27 mouse cellular contexts compared by ENCODE assay signal in genomic region chr4:74287851-74288250, GRCm38 (mm10).
"Had no signal": no experiment of that assay in that cellular context is flagged by ENCODE, and none has a peak within 500 bp of the region (broad histone marks: within the 10 kb centered on the region; RNA-seq: fewer than 3 reads in every experiment).

No protein-coding gene starts in this region.

- H3K9me3 ChIP-seq: heart, embryonic 12.5 days; hindbrain, embryonic 10.5 days; hindbrain, embryonic 12.5 days; kidney, embryonic 15.5 days; limb, embryonic 12.5 days; liver, embryonic 13.5 days; liver, embryonic 15.5 days had no signal

- DNase-seq: gastrocnemius, postnatal 14 days; gastrocnemius, postnatal 36 days; heart, adult 11 months; heart, adult 2 months; heart, postnatal 10 days; heart, postnatal 4 days; kidney, adult 11 months; kidney, adult 2 months; kidney, adult 9 months; kidney, postnatal 14 days; kidney, postnatal 36 days; layer of hippocampus, postnatal 36 days; left cerebral cortex, postnatal 4 days; liver; liver, embryonic 13.5 days; liver, postnatal 0 days had no signal

- H3K4me1 ChIP-seq: heart, embryonic 12.5 days; hindbrain, embryonic 10.5 days; hindbrain, embryonic 12.5 days; kidney, embryonic 15.5 days; limb, embryonic 12.5 days; liver, embryonic 13.5 days; liver, embryonic 15.5 days had no signal

- H3K4me3 ChIP-seq: heart, adult 2 months; heart, embryonic 12.5 days; hindbrain, embryonic 10.5 days; hindbrain, embryonic 12.5 days; kidney, embryonic 15.5 days; layer of hippocampus, adult 2 months; limb, embryonic 12.5 days; liver, embryonic 13.5 days; liver, embryonic 15.5 days had no signal

- H3K27ac ChIP-seq: heart, adult 2 months; hindbrain, embryonic 10.5 days; hindbrain, embryonic 12.5 days; hindbrain, embryonic 14.5 days; kidney, embryonic 15.5 days; kidney, postnatal 0 days; layer of hippocampus, adult 2 months; limb, embryonic 12.5 days; liver, embryonic 13.5 days; liver, embryonic 15.5 days had no signal

- H3K36me3 ChIP-seq: liver, embryonic 13.5 days; liver, embryonic 15.5 days had no signal

- ATAC-seq: hindbrain, embryonic 16.5 days; inflammation-experienced regulatory T-cells, adult 6 months; liver, postnatal 0 days had no signal

- H3K4me2 ChIP-seq: heart, embryonic 12.5 days; hindbrain, embryonic 12.5 days; hindbrain, embryonic 14.5 days; kidney, embryonic 15.5 days; limb, embryonic 12.5 days; liver, embryonic 13.5 days; liver, embryonic 15.5 days had no signal

- H3K9ac ChIP-seq: heart, embryonic 12.5 days; hindbrain, embryonic 12.5 days; hindbrain, embryonic 14.5 days; kidney, embryonic 15.5 days; limb, embryonic 12.5 days; liver, embryonic 13.5 days; liver, embryonic 15.5 days; liver, postnatal 0 days had no signal

- H3K27me3 ChIP-seq: heart, embryonic 12.5 days; hindbrain, embryonic 12.5 days; kidney, embryonic 15.5 days; limb, embryonic 12.5 days; liver, embryonic 13.5 days; liver, embryonic 15.5 days had no signal
